Mouse (Mus musculus): ENCODE measurements at regions not wholly inside any gene's neighbourhood (a gene's known extent, or its start where the extent isn't known, plus 50 kb on each side); places are given as distances from the start of the nearest gene placed in this dataset.

DNA sequence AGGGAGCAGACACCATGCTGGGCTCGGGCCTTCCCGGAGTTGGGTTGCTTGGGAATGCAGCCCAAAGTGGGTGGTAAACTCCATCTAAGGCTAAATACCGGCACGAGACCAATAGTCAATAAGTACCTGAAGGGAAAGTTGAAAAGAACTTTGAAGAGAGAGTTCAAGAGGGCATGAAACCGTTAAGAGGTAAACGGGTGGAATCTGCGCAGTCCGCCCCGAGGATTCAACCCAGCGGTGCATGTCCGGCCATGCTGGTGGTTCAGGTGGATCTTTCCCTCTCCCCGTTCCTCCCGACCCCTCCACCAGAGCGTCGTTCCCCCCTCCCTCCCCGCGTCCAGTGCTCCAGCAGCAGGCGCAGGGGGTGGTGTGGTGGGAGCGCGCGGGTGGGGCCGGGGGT, 179.1 kb upstream of the Arhgef26 start:
- no peak overlapping the region for H3K4me3 ChIP-seq (replicated peaks; ENCODE audit: low read length)
- no peaks in the 10 kb centered on the region for H3K4me1 ChIP-seq (replicated peaks; ENCODE audit: low read depth, low read length)
- peaks cover 38% of the 10 kb centered on the region for H3K9me3 ChIP-seq (ENCODE audit: low read length)
- no peak for TF ChIP-seq POU5F1 (IDR thresholded peaks at IDR 0.05; ENCODE audit: borderline replicate concordance, low read length)
- H3K27me3 ChIP-seq (ENCODE audit: insufficient read depth, low read length), result no peaks in the 10 kb centered on the region
- no peaks in the 10 kb centered on the region for H3K36me3 ChIP-seq (ENCODE audit: insufficient read depth, low read length)

- no peaks in the 10 kb centered on the region for H3K36me3 ChIP-seq (ENCODE audit: insufficient read depth, low read length)
- no peaks in the 10 kb centered on the region for H3K27me3 ChIP-seq (ENCODE audit: insufficient read depth, low read length)
- H3K4me3 ChIP-seq (replicated peaks; ENCODE audit: low read length), result no peak overlapping the region
- no peaks in the 10 kb centered on the region for H3K4me1 ChIP-seq (replicated peaks; ENCODE audit: low read depth, low read length)
- TF ChIP-seq CTCF (conservative IDR thresholded peaks at IDR 0.05; ENCODE audit: low read length) (no peak), NANOG (IDR thresholded peaks at IDR 0.05; ENCODE audit: borderline replicate concordance, low read length) (no peak), POU5F1 (IDR thresholded peaks at IDR 0.05; ENCODE audit: borderline replicate concordance, low read length) (no peak)
- H3K9me3 ChIP-seq (ENCODE audit: low read length), result no peaks in the 10 kb centered on the region
Observed at GRCm38 (mm10) chr3:62170647-62171046, 167.5 kb upstream of the Arhgef26 start.

GRCm38 (mm10) chr3:62187807-62188509, 150.2 kb upstream of the Arhgef26 start:
- Histone ChIP-seq H3K4me3 (replicated peaks; ENCODE audit: low read length) (no peak overlapping the region), H3K4me1 (replicated peaks; ENCODE audit: low read depth, low read length) (no peaks in the 10 kb centered on the region), H3K9me3 (ENCODE audit: low read length) (no peaks in the 10 kb centered on the region), H3K36me3 (ENCODE audit: insufficient read depth, low read length) (no peaks in the 10 kb centered on the region), H3K27me3 (ENCODE audit: insufficient read depth, low read length) (no peaks in the 10 kb centered on the region)
- TF ChIP-seq CTCF (conservative IDR thresholded peaks at IDR 0.05; ENCODE audit: low read length) (no peak), NANOG (IDR thresholded peaks at IDR 0.05; ENCODE audit: borderline replicate concordance, low read length) (no peak), POU5F1 (IDR thresholded peaks at IDR 0.05; ENCODE audit: borderline replicate concordance, low read length) (no peak)

- no peaks in the 10 kb centered on the region for H3K36me3 ChIP-seq (ENCODE audit: insufficient read depth, low read length)
- TF ChIP-seq POU5F1 (IDR thresholded peaks at IDR 0.05; ENCODE audit: borderline replicate concordance, low read length) (no peak), CTCF (conservative IDR thresholded peaks at IDR 0.05; ENCODE audit: low read length) (peak; percentile 65)
- no peaks in the 10 kb centered on the region for H3K4me1 ChIP-seq (replicated peaks; ENCODE audit: low read depth, low read length)
Observed at GRCm38 (mm10) chr3:62192466-62192865, 145.7 kb upstream of the Arhgef26 start.

GRCm38 (mm10) chr3:62194421-62194820, 143.7 kb upstream of the Arhgef26 start:
- no peak overlapping the region for H3K4me3 ChIP-seq (replicated peaks; ENCODE audit: low read length)
- TF ChIP-seq NANOG (IDR thresholded peaks at IDR 0.05; ENCODE audit: borderline replicate concordance, low read length) (no peak), CTCF (conservative IDR thresholded peaks at IDR 0.05; ENCODE audit: low read length) (no peak), POU5F1 (IDR thresholded peaks at IDR 0.05; ENCODE audit: borderline replicate concordance, low read length) (no peak)
- no peaks in the 10 kb centered on the region for H3K9me3 ChIP-seq (ENCODE audit: low read length)
- H3K36me3 ChIP-seq (ENCODE audit: insufficient read depth, low read length), result no peaks in the 10 kb centered on the region
- H3K4me1 ChIP-seq (replicated peaks; ENCODE audit: low read depth, low read length), result no peaks in the 10 kb centered on the region
- H3K27me3 ChIP-seq (ENCODE audit: insufficient read depth, low read length), result peaks cover 8% of the 10 kb centered on the region

More at GRCm38 (mm10) chr3:62192466-62192865, 145.7 kb upstream of the Arhgef26 start:
- no peak overlapping the region for H3K4me3 ChIP-seq (replicated peaks; ENCODE audit: low read length)
- H3K27me3 ChIP-seq (ENCODE audit: insufficient read depth, low read length), result no peaks in the 10 kb centered on the region
- no peaks in the 10 kb centered on the region for H3K9me3 ChIP-seq (ENCODE audit: low read length)

DNA sequence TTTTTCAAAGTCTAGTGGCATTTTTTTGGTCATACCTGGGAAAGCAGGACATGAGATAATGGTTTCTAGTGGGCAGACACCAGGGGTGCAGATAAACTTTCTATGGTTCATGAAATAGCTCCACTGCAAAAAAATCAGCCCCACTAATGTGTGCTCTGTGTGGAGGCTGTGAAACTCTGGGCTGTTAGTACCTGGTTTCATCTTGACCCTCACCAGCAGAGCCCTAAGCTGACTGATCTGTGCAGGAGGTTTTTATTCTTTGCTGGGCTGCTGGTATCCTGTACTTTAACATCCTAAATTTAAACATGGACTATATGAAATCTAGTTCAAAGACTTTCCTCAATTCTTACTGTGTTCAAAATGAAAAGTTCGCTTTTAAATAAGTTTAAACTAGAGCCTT, 141.5 kb upstream of the Arhgef26 start:
- H3K4me1 ChIP-seq (replicated peaks; ENCODE audit: low read depth, low read length), result no peaks in the 10 kb centered on the region
- peaks cover 21% of the 10 kb centered on the region for H3K27me3 ChIP-seq (ENCODE audit: insufficient read depth, low read length)
- no peak for TF ChIP-seq NANOG (IDR thresholded peaks at IDR 0.05; ENCODE audit: borderline replicate concordance, low read length)
- TF ChIP-seq POU5F1 (IDR thresholded peaks at IDR 0.05; ENCODE audit: borderline replicate concordance, low read length), result no peak
- no peak for TF ChIP-seq CTCF (conservative IDR thresholded peaks at IDR 0.05; ENCODE audit: low read length)
- no peaks in the 10 kb centered on the region for H3K36me3 ChIP-seq (ENCODE audit: insufficient read depth, low read length)
- H3K4me3 ChIP-seq (replicated peaks; ENCODE audit: low read length), result no peak overlapping the region
- H3K9me3 ChIP-seq (ENCODE audit: low read length), result peaks cover 11% of the 10 kb centered on the region

DNA sequence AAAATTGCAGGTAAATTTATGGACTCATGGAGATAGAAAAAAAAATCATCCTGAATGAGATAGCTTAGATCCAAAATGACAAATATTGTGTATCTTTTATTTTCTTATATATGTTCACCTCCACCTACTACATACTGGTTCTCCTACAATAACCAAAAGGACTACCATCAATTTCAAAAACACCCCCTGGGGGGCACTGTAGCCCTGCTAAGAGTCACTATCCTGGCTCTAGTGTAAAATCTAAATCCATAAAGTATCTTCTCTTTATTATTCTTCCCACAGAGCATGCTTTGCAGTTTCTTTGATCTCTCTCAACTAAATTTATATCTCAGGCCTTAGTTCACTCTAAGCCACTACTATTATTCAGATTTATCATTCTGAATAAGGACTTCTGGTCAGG, 122.3 kb upstream of the Arhgef26 start:
- Histone ChIP-seq H3K27me3 (ENCODE audit: insufficient read depth, low read length) (no peaks in the 10 kb centered on the region), H3K4me1 (replicated peaks; ENCODE audit: low read depth, low read length) (no peaks in the 10 kb centered on the region), H3K36me3 (ENCODE audit: insufficient read depth, low read length) (no peaks in the 10 kb centered on the region), H3K4me3 (replicated peaks; ENCODE audit: low read length) (no peak overlapping the region), H3K9me3 (ENCODE audit: low read length) (no peaks in the 10 kb centered on the region)
- TF ChIP-seq POU5F1 (IDR thresholded peaks at IDR 0.05; ENCODE audit: borderline replicate concordance, low read length) (no peak), NANOG (IDR thresholded peaks at IDR 0.05; ENCODE audit: borderline replicate concordance, low read length) (no peak), CTCF (conservative IDR thresholded peaks at IDR 0.05; ENCODE audit: low read length) (no peak)

DNA sequence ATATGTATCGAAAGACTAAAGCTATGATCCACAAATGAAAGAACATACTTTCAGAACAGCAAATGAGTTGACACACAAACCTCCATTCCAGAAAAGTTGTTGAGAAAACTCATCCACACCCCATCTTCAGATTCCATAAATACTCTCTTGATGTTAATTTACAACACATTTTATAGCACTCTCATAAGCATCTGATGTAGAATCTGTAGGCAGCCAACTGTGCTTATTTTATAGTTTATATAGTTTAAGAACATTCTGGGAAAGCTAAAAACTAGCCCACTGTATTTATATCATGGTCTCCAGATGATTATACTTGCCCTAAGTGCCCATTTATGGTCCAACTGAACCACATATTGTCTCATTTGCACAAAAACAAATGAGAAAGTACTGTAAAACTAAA, 120.8 kb upstream of the Arhgef26 start:
- Histone ChIP-seq H3K4me3 (replicated peaks; ENCODE audit: low read length) (no peak overlapping the region), H3K9me3 (ENCODE audit: low read length) (no peaks in the 10 kb centered on the region), H3K27me3 (ENCODE audit: insufficient read depth, low read length) (no peaks in the 10 kb centered on the region), H3K4me1 (replicated peaks; ENCODE audit: low read depth, low read length) (no peaks in the 10 kb centered on the region), H3K36me3 (ENCODE audit: insufficient read depth, low read length) (no peaks in the 10 kb centered on the region)
- TF ChIP-seq POU5F1 (IDR thresholded peaks at IDR 0.05; ENCODE audit: borderline replicate concordance, low read length), result no peak
- TF ChIP-seq NANOG (IDR thresholded peaks at IDR 0.05; ENCODE audit: borderline replicate concordance, low read length), result no peak
- TF ChIP-seq CTCF (conservative IDR thresholded peaks at IDR 0.05; ENCODE audit: low read length), result no peak

DNA sequence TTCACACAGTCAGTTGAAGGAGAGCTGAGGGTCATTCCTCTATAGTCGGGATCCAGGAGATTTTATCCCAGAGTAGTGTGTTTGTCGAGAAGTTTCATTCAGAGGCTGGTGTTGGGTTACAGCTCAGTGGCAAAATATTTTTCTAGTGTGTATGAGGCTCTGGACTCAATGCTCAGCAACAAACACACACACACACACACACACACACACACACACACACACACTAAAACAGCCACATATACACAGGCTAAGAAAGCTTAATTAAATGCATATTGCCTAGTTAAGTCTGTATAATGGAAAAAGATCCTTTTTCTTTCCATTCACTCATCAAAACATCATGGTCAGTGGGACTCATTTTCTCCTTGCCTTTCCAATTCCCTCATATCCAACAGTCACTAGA, 110.4 kb upstream of the Arhgef26 start:
- peaks cover 12% of the 10 kb centered on the region for H3K9me3 ChIP-seq (ENCODE audit: low read length)
- H3K4me1 ChIP-seq (replicated peaks; ENCODE audit: low read depth, low read length), result no peaks in the 10 kb centered on the region
- no peak for TF ChIP-seq POU5F1 (IDR thresholded peaks at IDR 0.05; ENCODE audit: borderline replicate concordance, low read length)
- no peak for TF ChIP-seq CTCF (conservative IDR thresholded peaks at IDR 0.05; ENCODE audit: low read length)
- TF ChIP-seq NANOG (IDR thresholded peaks at IDR 0.05; ENCODE audit: borderline replicate concordance, low read length), result no peak
- H3K27me3 ChIP-seq (ENCODE audit: insufficient read depth, low read length), result no peaks in the 10 kb centered on the region
- no peaks in the 10 kb centered on the region for H3K36me3 ChIP-seq (ENCODE audit: insufficient read depth, low read length)
- H3K4me3 ChIP-seq (replicated peaks; ENCODE audit: low read length), result no peak overlapping the region

Data from E14TG2a.4 (cell line).